Mouse (Mus musculus) heart, embryonic 15.5 days (tissue): ENCODE measurements around the gene Cckbr. TPM values are rescaled to one million over a fixed set of nuclear protein-coding genes. Genes with fewer than 3 reads are reported as not detected.

ENCODE experiments used
- polyA plus RNA-seq: library from polyadenylated mRNA; unstranded; fragments of >200 nt; fragmentation: Nextera tagmentation; extraction: Ambion mirVana; gene quantifications from 2 replicates; pipeline ENCODE4 v1.2.1, GENCODE M21; 2015

Cckbr gene
- polyA plus RNA-seq, 1 experiment from 2014 or later: not detected

Other genes with a start within 250 kb of the Cckbr start
- not detected in 2 replicates for gene Olfr685, start 239.7 kb upstream of the Cckbr start, polyA plus RNA-seq
- not detected in 2 replicates for gene Olfr686, start 218.2 kb upstream of the Cckbr start, polyA plus RNA-seq
- not detected in 2 replicates for gene Olfr688, start 137.6 kb upstream of the Cckbr start, polyA plus RNA-seq
- not detected in 2 replicates for gene Olfr689, start 114.6 kb upstream of the Cckbr start, polyA plus RNA-seq
- not detected in 2 replicates for gene Olfr690, start 91.6 kb upstream of the Cckbr start, polyA plus RNA-seq
- not detected in 2 replicates for gene Olfr691, start 83.5 kb upstream of the Cckbr start, polyA plus RNA-seq
- gene Olfr692, start 57.5 kb upstream of the Cckbr start, polyA plus RNA-seq: not detected in 2 replicates
- not detected in 2 replicates for gene Gm5901, start 50.7 kb upstream of the Cckbr start, polyA plus RNA-seq
- gene Fam160a2, start 25.7 kb upstream of the Cckbr start, polyA plus RNA-seq: 24.7 and 35.4 TPM in 2 replicates
- gene Cnga4, start 21.2 kb upstream of the Cckbr start, polyA plus RNA-seq: not detected in 2 replicates
- gene Cavin3, start 56.6 kb downstream of the Cckbr start, polyA plus RNA-seq: 89.3 and 91.4 TPM in 2 replicates
- gene Smpd1, start 128.6 kb downstream of the Cckbr start, polyA plus RNA-seq: 54.4 and 61.0 TPM in 2 replicates
- gene Apbb1, start 155.9 kb downstream of the Cckbr start, polyA plus RNA-seq: 40.4 and 49.2 TPM in 2 replicates
- gene Hpx, start 174.4 kb downstream of the Cckbr start, polyA plus RNA-seq: 0.24 and 2.3 TPM in 2 replicates
- 26.5 and 36.0 TPM in 2 replicates for gene Trim3, start 207.8 kb downstream of the Cckbr start, polyA plus RNA-seq
- gene Timm10b, start 214.3 kb downstream of the Cckbr start, polyA plus RNA-seq: 138 and 156 TPM in 2 replicates
- 42.6 and 50.8 TPM in 2 replicates for gene Arfip2, start 214.7 kb downstream of the Cckbr start, polyA plus RNA-seq
- 24.0 and 39.7 TPM in 2 replicates for gene Gm45799, start 214.8 kb downstream of the Cckbr start, polyA plus RNA-seq
- gene Dnhd1, start 225.1 kb downstream of the Cckbr start, polyA plus RNA-seq: 0.72 and 0.91 TPM in 2 replicates